Mouse (Mus musculus) forebrain, postnatal 0 days (tissue): ENCODE measurements around the gene Msx3. TPM values are rescaled to one million over a fixed set of nuclear protein-coding genes. Genes with fewer than 3 reads are reported as not detected.

Experiments
- ATAC-seq: fragments of 200-750 bp; cut with Nextera tagmentation; 2 replicates; pipeline ENCODE4 v1.8.0; 2017; ENCODE audit warnings: mild to moderate bottlenecking, moderate library complexity
- DNase-seq: peaks from one replicate; pipeline ENCODE4 v3.0.0-alpha.2; 2015
- H3K27ac ChIP-seq: fragments of 300-500 bp; sonication (generic); 2 replicates; pipeline ENCODE4 v1.5.1; 2014; ENCODE audit warnings: low read depth, mild to moderate bottlenecking, antibody characterized with exemption, low read length, moderate library complexity, mixed read lengths
- H3K27me3 ChIP-seq: fragments of 300-500 bp; sonication (generic); 2 replicates; pipeline ENCODE4 v1.6.1; 2014; ENCODE audit warnings: mild to moderate bottlenecking, low read length, mixed read lengths; ENCODE audit not compliant: insufficient read depth
- H3K36me3 ChIP-seq: fragments of 300-500 bp; sonication (generic); 2 replicates; pipeline ENCODE4 v1.6.1; 2014; ENCODE audit warnings: mild to moderate bottlenecking, moderate library complexity; ENCODE audit not compliant: insufficient read depth
- H3K4me1 ChIP-seq: fragments of 300-500 bp; sonication (generic); 2 replicates; pipeline ENCODE4 v1.6.1; 2014; ENCODE audit warnings: antibody characterized with exemption; ENCODE audit not compliant: insufficient read depth
- H3K4me2 ChIP-seq: fragments of 300-500 bp; sonication (generic); 2 replicates; pipeline ENCODE4 v1.6.1; 2014; ENCODE audit warnings: low read depth, mild to moderate bottlenecking, moderate library complexity
- H3K4me3 ChIP-seq: fragments of 300-500 bp; sonication (generic); 2 replicates; pipeline ENCODE4 v1.5.1; 2014; ENCODE audit warnings: low read depth, low read length, mixed read lengths
- H3K9ac ChIP-seq: fragments of 300-500 bp; sonication (generic); 2 replicates; pipeline ENCODE4 v1.6.1; 2014; ENCODE audit warnings: mild to moderate bottlenecking
- H3K9me3 ChIP-seq: fragments of 300-500 bp; sonication (generic); 2 replicates; pipeline ENCODE4 v1.6.1; 2016; ENCODE audit warnings: low read length
- CTCF ChIP-seq: sonication (generic); IDR thresholded peaks from 2 replicates; pipeline ENCODE4 v1.5.1; 2016; ENCODE audit warnings: antibody characterized with exemption, control low read depth, low read depth
- WGBS: fragments of 180-500 bp; shearing (Covaris S2); extraction: QIAGEN DNeasy Blood & Tissue Kit; methylation state at CpG from one replicate; pipeline ENCODE4 v1.1.7; 2014; 5-methylcytosine and 5-hydroxymethylcytosine counted together
- polyA plus RNA-seq: library from polyadenylated mRNA; unstranded; fragments of >200 nt; fragmentation: Nextera tagmentation; extraction: Ambion mirVana; gene quantifications from 2 replicates; pipeline ENCODE4 v1.2.1, GENCODE M21; 2015
- total RNA-seq: library from RNA; depleted of rRNA; stranded (reverse); fragments of >200 nt; gene quantifications from 2 replicates; pipeline ENCODE4 v1.2.3, GENCODE M21; 2014; rRNA removed

The Msx3 gene
- total and polyA plus RNA-seq, 2 experiments from 2014 or later, result 0.48 to 0.53 TPM

GRCm38 (mm10) chr7:140006861-140007611, 41.9 kb downstream of the Msx3 start:
- Histone ChIP-seq H3K9me3 (no peaks in the 10 kb centered on the region), H3K9ac (no peak overlapping the region), H3K27me3 (no peaks in the 10 kb centered on the region), H3K4me2 (no peak overlapping the region), H3K27ac (no peak overlapping the region), H3K4me3 (no peak overlapping the region), H3K4me1 (no peaks in the 10 kb centered on the region), H3K36me3 (peaks cover 37% of the 10 kb centered on the region)
- TF ChIP-seq CTCF, result no peak
- DNase-seq (no peak), ATAC-seq (no peak)
- WGBS, result 93% methylated on average over 9 of the region's 9 CpGs

GRCm38 (mm10) chr7:140004666-140005065, 44.2 kb downstream of the Msx3 start:
- TF ChIP-seq CTCF, result no peak
- H3K27ac ChIP-seq, result no peak overlapping the region
- ATAC-seq (no peak), DNase-seq (no peak)
- H3K36me3 ChIP-seq, result peaks cover 52% of the 10 kb centered on the region
- H3K9ac ChIP-seq, result no peak overlapping the region
- no peaks in the 10 kb centered on the region for H3K27me3 ChIP-seq
- no peaks in the 10 kb centered on the region for H3K4me1 ChIP-seq
- H3K4me2 ChIP-seq, result no peak overlapping the region
- H3K4me3 ChIP-seq, result no peak overlapping the region
- no peaks in the 10 kb centered on the region for H3K9me3 ChIP-seq
- 96% methylated on average over 8 of the region's 8 CpGs for WGBS

GRCm38 (mm10) chr7:140001086-140001740, 47.7 kb downstream of the Msx3 start:
- H3K27me3 ChIP-seq, result no peaks in the 10 kb centered on the region
- no peaks in the 10 kb centered on the region for H3K4me1 ChIP-seq
- H3K27ac ChIP-seq, result no peak overlapping the region
- H3K4me2 ChIP-seq, result no peak overlapping the region
- no peak overlapping the region for H3K9ac ChIP-seq
- H3K4me3 ChIP-seq, result no peak overlapping the region
- DNase-seq (no peak), ATAC-seq (no peak)
- H3K9me3 ChIP-seq, result no peaks in the 10 kb centered on the region
- 46% methylated on average over 12 of the region's 12 CpGs for WGBS
- no peak for TF ChIP-seq CTCF
- H3K36me3 ChIP-seq, result peaks cover 73% of the 10 kb centered on the region

GRCm38 (mm10) chr7:139998691-139999350, 50.1 kb downstream of the Msx3 start:
- Histone ChIP-seq H3K9me3 (no peaks in the 10 kb centered on the region), H3K9ac (no peak overlapping the region), H3K36me3 (peaks cover 64% of the 10 kb centered on the region), H3K4me2 (no peak overlapping the region), H3K27me3 (no peaks in the 10 kb centered on the region), H3K27ac (no peak overlapping the region), H3K4me3 (no peak overlapping the region), H3K4me1 (no peaks in the 10 kb centered on the region)
- 92% methylated on average over 13 of the region's 13 CpGs for WGBS
- no peak for TF ChIP-seq CTCF
- ATAC-seq (no peak), DNase-seq (no peak)

Other genes with a start within 250 kb of the Msx3 start
- 12.2 and 17.1 TPM in 2 replicates for gene Adgra1, start 214.9 kb downstream of the Msx3 start, total RNA-seq
- gene Adgra1, start 214.9 kb downstream of the Msx3 start, polyA plus RNA-seq, result 18.0 and 39.3 TPM in 2 replicates
- gene Kndc1, start 154.4 kb downstream of the Msx3 start, total RNA-seq, result 28.9 and 48.4 TPM in 2 replicates
- gene Kndc1, start 154.4 kb downstream of the Msx3 start, polyA plus RNA-seq, result 7.1 and 10.0 TPM in 2 replicates
- gene Utf1, start 105.3 kb downstream of the Msx3 start, total RNA-seq, result not detected in 2 replicates
- not detected in 2 replicates for gene Utf1, start 105.3 kb downstream of the Msx3 start, polyA plus RNA-seq
- 1.6 and 2.7 TPM in 2 replicates for gene 6430531B16Rik, start 70.3 kb downstream of the Msx3 start, total RNA-seq
- 1.3 and 2.0 TPM in 2 replicates for gene 6430531B16Rik, start 70.3 kb downstream of the Msx3 start, polyA plus RNA-seq
- 2.6 and 3.4 TPM in 2 replicates for gene Adam8, start 56.5 kb downstream of the Msx3 start, total RNA-seq
- 0.47 TPM in 2 replicates for gene Adam8, start 56.5 kb downstream of the Msx3 start, polyA plus RNA-seq
- gene Zfp511, start 12.7 kb downstream of the Msx3 start, total RNA-seq, result 49.8 and 56.1 TPM in 2 replicates
- gene Zfp511, start 12.7 kb downstream of the Msx3 start, polyA plus RNA-seq, result 66.1 and 74.3 TPM in 2 replicates
- 67.3 and 79.8 TPM in 2 replicates for gene Tubgcp2, start 12.4 kb downstream of the Msx3 start, total RNA-seq
- gene Tubgcp2, start 12.4 kb downstream of the Msx3 start, polyA plus RNA-seq, result 57.8 and 68.1 TPM in 2 replicates
- 259 and 284 TPM in 2 replicates for gene Caly, start 33.5 kb upstream of the Msx3 start, total RNA-seq
- gene Caly, start 33.5 kb upstream of the Msx3 start, polyA plus RNA-seq, result 348 and 396 TPM in 2 replicates
- not detected in 2 replicates for gene Prap1, start 44.3 kb upstream of the Msx3 start, total RNA-seq
- not detected in 2 replicates for gene Prap1, start 44.3 kb upstream of the Msx3 start, polyA plus RNA-seq
- gene Fuom, start 53.4 kb upstream of the Msx3 start, total RNA-seq, result 15.7 and 23.0 TPM in 2 replicates
- 26.9 and 28.4 TPM in 2 replicates for gene Fuom, start 53.4 kb upstream of the Msx3 start, polyA plus RNA-seq
- 8.8 and 10.5 TPM in 2 replicates for gene Paox, start 66.7 kb upstream of the Msx3 start, total RNA-seq
- gene Paox, start 66.7 kb upstream of the Msx3 start, polyA plus RNA-seq, result 6.0 and 7.5 TPM in 2 replicates
- gene Echs1, start 67.4 kb upstream of the Msx3 start, total RNA-seq, result 84.0 and 103 TPM in 2 replicates
- 113 and 116 TPM in 2 replicates for gene Echs1, start 67.4 kb upstream of the Msx3 start, polyA plus RNA-seq
- 14.2 and 15.0 TPM in 2 replicates for gene Mtg1, start 88.5 kb upstream of the Msx3 start, total RNA-seq
- 33.7 and 35.8 TPM in 2 replicates for gene Mtg1, start 88.5 kb upstream of the Msx3 start, polyA plus RNA-seq
- gene Sprn, start 105.8 kb upstream of the Msx3 start, total RNA-seq, result 64.0 and 74.4 TPM in 2 replicates
- gene Sprn, start 105.8 kb upstream of the Msx3 start, polyA plus RNA-seq, result 32.6 and 43.5 TPM in 2 replicates
- gene Olfr522, start 115.7 kb upstream of the Msx3 start, total RNA-seq, result not detected in 2 replicates
- gene Olfr522, start 115.7 kb upstream of the Msx3 start, polyA plus RNA-seq, result not detected in 2 replicates
- not detected in 2 replicates for gene Olfr523, start 124.1 kb upstream of the Msx3 start, total RNA-seq
- not detected in 2 replicates for gene Olfr523, start 124.1 kb upstream of the Msx3 start, polyA plus RNA-seq
- gene Olfr524, start 156.9 kb upstream of the Msx3 start, total RNA-seq, result not detected in 2 replicates
- not detected in 2 replicates for gene Olfr524, start 156.9 kb upstream of the Msx3 start, polyA plus RNA-seq
- 0.08 TPM in 1 of 2 replicates, not detected in the other for gene Cd163l1, start 169.2 kb upstream of the Msx3 start, total RNA-seq
- not detected in 2 replicates for gene Cd163l1, start 169.2 kb upstream of the Msx3 start, polyA plus RNA-seq
- not detected in 2 replicates for gene 5830411N06Rik, start 198.2 kb upstream of the Msx3 start, total RNA-seq
- gene 5830411N06Rik, start 198.2 kb upstream of the Msx3 start, polyA plus RNA-seq, result not detected in 2 replicates